Mouse (Mus musculus): Measurements from ENCODE around the gene Sp9.

DNA sequence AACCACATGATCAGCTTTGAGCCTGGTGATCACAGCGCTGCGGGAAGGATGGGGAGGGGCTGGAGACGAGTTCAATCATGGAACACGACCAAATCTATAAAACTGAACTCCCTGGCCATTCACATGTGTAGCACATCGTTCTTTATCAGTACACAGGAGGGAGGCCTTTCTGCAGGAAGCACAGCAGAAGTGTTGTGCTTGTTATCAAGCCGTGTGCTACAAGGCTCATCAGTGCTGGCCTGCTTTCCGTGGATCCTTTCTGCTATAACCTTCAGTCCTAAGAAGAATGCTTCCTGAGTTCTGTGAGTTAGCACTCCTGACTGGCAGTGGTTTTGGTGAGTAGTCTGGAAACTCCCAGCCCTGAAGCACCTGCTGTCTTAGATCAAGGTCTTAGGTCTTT lies 23.3 kb downstream of the Sp9 start:
- TF ChIP-seq GATA1 (IDR thresholded peaks at IDR 0.05; ENCODE audit: low read length) (no peak), TAL1 (IDR thresholded peaks at IDR 0.05; ENCODE audit: low read length) (no peak)

Data from erythroblast, embryonic 14.5 days (primary cell).